Mouse (Mus musculus) kidney, embryonic 15.5 days (tissue): ENCODE measurements at regions not wholly inside any gene's neighbourhood (a gene's known extent, or its start where the extent isn't known, plus 50 kb on each side); places are given as distances from the start of the nearest gene placed in this dataset.
A peak's percentile ranks its signal among the peaks of the same experiment; 100 is the strongest.

ENCODE experiments used
- ATAC-seq: fragments of 200-750 bp; cut with Nextera tagmentation; replicated peaks from 2 replicates; pipeline ENCODE4 v1.8.0; 2017; ENCODE audit warnings: moderate TSS enrichment; ENCODE audit not compliant: low FRiP score
- H3K27ac ChIP-seq: fragments of 300-500 bp; sonication (generic); 2 replicates; pipeline ENCODE4 v1.5.1; 2015; ENCODE audit warnings: mild to moderate bottlenecking, inconsistent platforms
- H3K27me3 ChIP-seq: fragments of 300-500 bp; sonication (generic); 2 replicates; pipeline ENCODE4 v1.6.1; 2015; ENCODE audit warnings: inconsistent platforms
- H3K36me3 ChIP-seq: fragments of 300-500 bp; sonication (generic); 2 replicates; pipeline ENCODE4 v1.6.1; 2015; ENCODE audit warnings: inconsistent platforms
- H3K4me1 ChIP-seq: fragments of 300-500 bp; sonication (generic); 2 replicates; pipeline ENCODE4 v1.6.1; 2015; ENCODE audit warnings: inconsistent platforms
- H3K4me2 ChIP-seq: fragments of 300-500 bp; sonication (generic); 2 replicates; pipeline ENCODE4 v1.6.1; 2015; ENCODE audit warnings: moderate library complexity, mild to moderate bottlenecking, inconsistent platforms
- H3K4me3 ChIP-seq: fragments of 300-500 bp; sonication (generic); replicated peaks from 2 replicates; pipeline ENCODE4 v1.5.1; 2015; ENCODE audit warnings: mild to moderate bottlenecking, inconsistent platforms
- H3K9ac ChIP-seq: fragments of 300-500 bp; sonication (generic); 2 replicates; pipeline ENCODE4 v1.6.1; 2015; ENCODE audit warnings: mild to moderate bottlenecking, inconsistent platforms
- H3K9me3 ChIP-seq: fragments of 300-500 bp; sonication (generic); replicated peaks from 2 replicates; pipeline ENCODE4 v1.6.1; 2016; ENCODE audit warnings: inconsistent platforms
- WGBS: fragments of 180-500 bp; shearing (Covaris S2); methylation state at CpG from one replicate; pipeline ENCODE4 v1.1.7; 2015; ENCODE audit warnings: mixed read lengths; 5-methylcytosine and 5-hydroxymethylcytosine counted together

DNA sequence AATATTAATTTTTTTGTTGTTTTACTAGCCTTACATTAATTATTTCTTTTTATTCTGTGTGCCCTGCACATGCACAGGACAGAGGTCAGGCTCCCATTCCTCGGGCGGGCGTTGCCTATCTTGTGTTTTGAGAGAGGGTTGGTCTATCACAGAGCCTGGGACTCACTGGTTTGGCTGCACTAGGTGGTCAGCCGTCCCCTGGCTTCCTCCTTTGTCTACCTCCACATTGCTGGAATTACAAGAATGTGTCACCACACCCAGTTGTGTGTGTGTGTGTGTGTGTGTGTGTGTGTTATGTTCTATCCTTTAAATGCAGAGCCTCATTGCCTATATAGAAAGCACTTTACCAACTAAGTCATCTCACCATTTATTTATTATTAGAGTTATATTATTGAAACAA, 478.5 kb downstream of the Zfp704 start:
- 78% methylated on average over 4 of the region's 4 CpGs for WGBS
- no peaks in the 10 kb centered on the region for H3K36me3 ChIP-seq
- H3K27ac ChIP-seq = no peak overlapping the region
- no peaks in the 10 kb centered on the region for H3K9me3 ChIP-seq
- no peak overlapping the region for H3K4me2 ChIP-seq
- no peak for ATAC-seq
- no peak overlapping the region for H3K4me3 ChIP-seq
- no peak overlapping the region for H3K9ac ChIP-seq
- 0 out of 2 replicates have a peak, but pooled peaks cover 4% of the 10 kb centered on the region for H3K4me1 ChIP-seq
- no peaks in the 10 kb centered on the region for H3K27me3 ChIP-seq

DNA sequence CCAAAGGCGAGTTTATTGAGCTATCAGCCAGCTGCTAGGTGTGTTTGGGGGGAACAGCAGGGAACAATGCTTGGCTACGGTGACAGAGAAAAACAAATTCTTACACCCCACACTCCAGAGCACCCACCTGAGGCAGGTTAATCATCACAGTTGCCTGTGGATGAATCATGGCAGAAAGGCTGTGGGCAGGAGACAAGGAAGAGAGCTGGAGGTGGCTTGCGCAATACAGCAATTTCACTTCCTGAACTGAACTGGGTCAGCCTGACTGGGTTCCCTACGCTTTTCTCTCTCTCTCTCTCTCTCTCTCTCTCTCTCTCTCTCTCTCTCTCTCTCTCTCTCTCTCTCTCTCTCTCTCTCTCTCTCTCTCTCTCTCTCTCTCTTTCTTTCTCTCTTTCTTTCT, 481.5 kb downstream of the Zfp704 start:
- ATAC-seq = no peak
- no peak overlapping the region for H3K4me3 ChIP-seq
- WGBS = 59% methylated on average over 4 of the region's 4 CpGs
- H3K27me3 ChIP-seq = no peaks in the 10 kb centered on the region
- no peaks in the 10 kb centered on the region for H3K36me3 ChIP-seq
- H3K9me3 ChIP-seq = no peaks in the 10 kb centered on the region
- H3K9ac ChIP-seq = no peak overlapping the region
- H3K27ac ChIP-seq = no peak overlapping the region
- H3K4me2 ChIP-seq = no peak overlapping the region
- H3K4me1 ChIP-seq = 0 out of 2 replicates have a peak, but pooled peaks cover 4% of the 10 kb centered on the region

DNA sequence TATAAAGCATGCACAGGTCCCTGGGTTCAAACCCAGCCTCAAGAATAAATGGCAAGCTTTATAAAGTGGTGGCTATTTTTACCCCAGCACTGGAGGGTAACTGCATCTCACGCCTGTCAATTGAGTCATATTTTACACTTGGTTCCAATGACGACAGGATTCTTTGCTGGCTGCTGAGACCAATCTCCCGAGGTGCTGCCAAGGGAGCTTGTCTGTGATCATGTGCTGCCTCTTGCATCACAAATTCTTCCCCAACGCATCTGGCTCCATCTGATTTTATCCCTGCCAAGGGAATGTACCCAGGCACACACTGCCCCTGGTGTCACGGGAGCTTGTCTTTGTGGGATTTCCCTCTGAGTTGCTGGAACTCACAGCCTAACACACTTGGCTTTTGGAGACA, 486.8 kb downstream of the Zfp704 start:
- Histone ChIP-seq H3K27me3 (no peaks in the 10 kb centered on the region), H3K27ac (no peak overlapping the region), H3K4me1 (no peaks in the 10 kb centered on the region), H3K4me3 (no peak overlapping the region), H3K9me3 (no peaks in the 10 kb centered on the region), H3K4me2 (no peak overlapping the region), H3K36me3 (no peaks in the 10 kb centered on the region), H3K9ac (no peak overlapping the region)
- WGBS = 48% methylated on average over 5 of the region's 5 CpGs
- no peak for ATAC-seq

DNA sequence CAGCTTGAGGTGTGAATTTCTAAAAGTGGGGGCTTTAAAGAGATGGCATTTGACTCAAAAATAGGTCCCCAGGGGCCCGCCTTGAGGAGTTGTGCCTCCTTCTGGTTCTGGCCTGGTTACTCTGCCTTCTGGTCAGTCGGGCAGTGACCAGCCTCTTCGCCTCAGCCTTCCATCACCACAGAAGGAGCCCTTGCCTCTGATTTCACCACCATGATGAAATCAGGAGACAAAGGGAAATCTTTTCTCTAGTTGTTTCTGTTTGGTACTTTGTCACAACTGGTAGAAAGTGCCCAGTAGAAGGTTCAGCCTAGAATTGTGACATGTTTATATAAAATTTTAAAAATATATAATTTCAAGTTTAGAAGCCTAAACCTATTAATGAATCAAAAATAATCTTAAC, 492.0 kb downstream of the Zfp704 start:
- Histone ChIP-seq H3K4me1 (no peaks in the 10 kb centered on the region), H3K4me3 (no peak overlapping the region), H3K9ac (no peak overlapping the region), H3K27me3 (no peaks in the 10 kb centered on the region), H3K9me3 (no peaks in the 10 kb centered on the region), H3K4me2 (no peak overlapping the region), H3K27ac (no peak overlapping the region), H3K36me3 (no peaks in the 10 kb centered on the region)
- ATAC-seq = no peak
- WGBS = 88% methylated on average over 3 of the region's 3 CpGs

DNA sequence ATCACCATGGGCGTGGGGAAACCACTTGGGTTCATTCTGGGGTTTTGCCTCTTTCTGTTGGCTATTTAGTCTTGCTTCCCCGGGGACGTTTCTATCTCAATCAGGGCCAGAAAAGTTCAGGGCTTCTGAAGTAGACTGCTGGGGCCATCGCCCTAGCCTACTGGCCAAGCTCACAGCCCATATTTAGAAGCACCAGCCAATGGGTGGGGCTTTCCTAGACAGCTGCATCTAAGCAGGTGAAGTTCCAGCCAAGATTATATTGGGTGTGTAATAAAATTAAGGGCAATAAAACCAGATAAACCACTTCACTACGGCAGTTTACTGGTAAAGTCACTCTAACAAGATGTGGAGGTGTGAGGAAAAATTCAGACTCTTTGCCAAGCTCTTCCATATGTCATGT, 496.5 kb downstream of the Zfp704 start:
- H3K4me1 ChIP-seq = peaks cover 24% of the 10 kb centered on the region
- 69% methylated on average over 5 of the region's 5 CpGs for WGBS
- no peak overlapping the region for H3K9ac ChIP-seq
- no peaks in the 10 kb centered on the region for H3K27me3 ChIP-seq
- no peaks in the 10 kb centered on the region for H3K36me3 ChIP-seq
- H3K9me3 ChIP-seq = no peaks in the 10 kb centered on the region
- no peak for ATAC-seq
- H3K4me2 ChIP-seq = no peak overlapping the region
- no peak overlapping the region for H3K27ac ChIP-seq
- H3K4me3 ChIP-seq = no peak overlapping the region

DNA sequence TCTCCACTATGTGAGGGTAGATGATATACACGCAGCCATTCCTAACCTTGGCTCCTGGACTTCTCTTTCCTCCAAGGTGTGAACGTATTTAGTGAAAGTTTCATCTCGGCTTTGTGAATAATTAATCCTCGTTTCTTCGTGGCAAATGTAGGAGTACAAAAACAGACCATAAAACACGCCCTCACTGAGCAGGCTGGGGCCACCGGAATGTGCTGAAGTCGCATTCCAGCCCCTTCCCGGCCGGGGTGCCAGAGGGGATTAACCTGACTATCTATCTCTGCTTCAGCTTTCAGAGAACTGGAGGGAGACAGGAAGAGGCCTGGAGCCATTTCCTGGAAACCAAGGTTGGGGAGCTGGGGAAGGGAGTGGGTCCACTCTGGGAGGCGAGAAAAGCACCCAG, 499.1 kb downstream of the Zfp704 start:
- Histone ChIP-seq H3K9me3 (no peaks in the 10 kb centered on the region), H3K4me1 (peaks cover 27% of the 10 kb centered on the region), H3K9ac (no peak overlapping the region), H3K27ac (peak overlapping the region; percentile 81), H3K4me2 (0 out of 2 replicates have a peak overlapping the region, but pooled peaks have one; percentile 1), H3K27me3 (no peaks in the 10 kb centered on the region), H3K36me3 (no peaks in the 10 kb centered on the region), H3K4me3 (no peak overlapping the region)
- WGBS = 6% methylated on average over 11 of the region's 11 CpGs
- peak; percentile 80 for ATAC-seq

DNA sequence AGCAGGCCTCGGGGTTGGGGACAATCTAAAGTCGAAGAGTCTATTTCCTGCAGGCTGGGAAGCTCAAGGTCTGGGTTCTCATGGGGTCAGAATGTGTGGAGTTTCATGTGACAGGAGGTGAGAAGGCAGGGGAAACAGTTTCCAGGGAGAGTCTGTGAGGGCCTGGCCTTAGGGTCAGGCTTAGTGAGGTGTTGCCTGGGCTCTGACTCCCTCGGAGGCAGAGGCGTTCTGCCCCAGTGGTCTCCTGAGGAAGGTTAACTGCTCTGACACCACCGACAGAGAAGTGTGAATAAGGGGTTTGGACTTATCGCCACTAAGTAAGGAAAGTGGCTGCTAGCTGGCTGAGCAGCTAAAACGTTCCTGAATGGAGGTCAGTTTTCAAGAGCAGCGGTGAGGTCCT, 499.9 kb downstream of the Zfp704 start:
- H3K4me2 ChIP-seq = no peak overlapping the region
- H3K4me3 ChIP-seq = no peak overlapping the region
- 14% methylated on average over 8 of the region's 8 CpGs for WGBS
- peaks cover 34% of the 10 kb centered on the region for H3K4me1 ChIP-seq
- H3K9ac ChIP-seq = no peak overlapping the region
- H3K27me3 ChIP-seq = no peaks in the 10 kb centered on the region
- H3K9me3 ChIP-seq = no peaks in the 10 kb centered on the region
- no peaks in the 10 kb centered on the region for H3K36me3 ChIP-seq
- peak; percentile 91 for ATAC-seq
- H3K27ac ChIP-seq = peak overlapping the region; percentile 81

DNA sequence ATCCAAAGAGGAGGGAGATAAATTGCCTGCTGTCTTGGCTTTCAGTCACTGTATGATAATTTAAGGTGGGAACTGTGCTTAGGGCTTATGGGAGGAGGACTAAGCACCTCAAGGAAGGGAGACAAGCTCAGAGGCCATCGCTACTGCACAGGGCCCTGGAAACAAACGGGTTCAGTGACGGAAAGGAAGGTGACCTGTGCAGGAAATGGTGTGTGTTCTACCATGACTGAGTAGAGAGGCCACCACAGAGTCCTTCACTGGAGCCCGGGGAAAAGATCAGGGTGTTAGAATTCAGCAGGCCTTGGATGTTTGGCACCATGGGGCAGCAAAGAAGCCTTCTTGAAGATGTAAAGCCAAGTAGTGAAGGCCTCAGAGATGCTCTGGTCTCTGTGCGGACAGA, 500.4 kb downstream of the Zfp704 start:
- Histone ChIP-seq H3K36me3 (no peaks in the 10 kb centered on the region), H3K27ac (peak overlapping the region; percentile 81), H3K9me3 (no peaks in the 10 kb centered on the region), H3K27me3 (no peaks in the 10 kb centered on the region), H3K9ac (no peak overlapping the region), H3K4me1 (peaks cover 35% of the 10 kb centered on the region), H3K4me2 (no peak overlapping the region), H3K4me3 (no peak overlapping the region)
- peak; percentile 55 for ATAC-seq
- 46% methylated on average over 5 of the region's 5 CpGs for WGBS

DNA sequence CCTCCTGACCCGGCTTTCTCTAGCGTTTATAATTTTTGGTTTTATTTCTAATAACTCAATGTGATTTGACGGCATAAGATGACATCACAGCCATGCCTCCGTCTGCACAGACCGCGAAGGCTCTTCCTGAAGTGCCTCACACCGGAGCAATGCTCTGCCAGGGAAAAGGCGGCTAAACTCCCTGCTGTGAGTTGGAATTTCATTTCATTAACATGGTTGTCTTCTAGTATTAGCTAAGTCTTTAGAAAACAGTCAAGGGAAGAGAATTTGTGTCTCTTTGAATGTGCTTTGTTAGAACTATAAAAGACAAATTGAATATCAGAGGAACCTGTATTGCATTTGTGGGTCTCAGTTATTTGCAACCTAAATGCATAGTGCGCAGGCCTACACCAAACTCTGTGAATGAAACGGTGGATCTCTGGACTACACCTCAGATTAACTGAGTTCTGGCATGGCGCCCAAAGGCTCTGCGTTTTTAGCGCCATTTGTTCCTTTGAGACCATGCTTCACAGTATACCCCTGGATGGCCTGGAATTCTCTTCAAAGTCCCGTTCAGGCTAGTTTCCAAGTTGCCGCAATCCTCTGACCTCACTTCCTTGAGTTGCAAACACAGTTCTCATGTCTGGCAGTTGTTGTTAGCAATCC, 502.0 kb downstream of the Zfp704 start:
- Histone ChIP-seq H3K9ac (no peak overlapping the region), H3K4me3 (no peak overlapping the region), H3K36me3 (no peaks in the 10 kb centered on the region), H3K27me3 (no peaks in the 10 kb centered on the region), H3K4me2 (no peak overlapping the region), H3K4me1 (peaks cover 35% of the 10 kb centered on the region), H3K9me3 (no peaks in the 10 kb centered on the region), H3K27ac (no peak overlapping the region)
- WGBS = 83% methylated on average over 15 of the region's 15 CpGs
- no peak for ATAC-seq

DNA sequence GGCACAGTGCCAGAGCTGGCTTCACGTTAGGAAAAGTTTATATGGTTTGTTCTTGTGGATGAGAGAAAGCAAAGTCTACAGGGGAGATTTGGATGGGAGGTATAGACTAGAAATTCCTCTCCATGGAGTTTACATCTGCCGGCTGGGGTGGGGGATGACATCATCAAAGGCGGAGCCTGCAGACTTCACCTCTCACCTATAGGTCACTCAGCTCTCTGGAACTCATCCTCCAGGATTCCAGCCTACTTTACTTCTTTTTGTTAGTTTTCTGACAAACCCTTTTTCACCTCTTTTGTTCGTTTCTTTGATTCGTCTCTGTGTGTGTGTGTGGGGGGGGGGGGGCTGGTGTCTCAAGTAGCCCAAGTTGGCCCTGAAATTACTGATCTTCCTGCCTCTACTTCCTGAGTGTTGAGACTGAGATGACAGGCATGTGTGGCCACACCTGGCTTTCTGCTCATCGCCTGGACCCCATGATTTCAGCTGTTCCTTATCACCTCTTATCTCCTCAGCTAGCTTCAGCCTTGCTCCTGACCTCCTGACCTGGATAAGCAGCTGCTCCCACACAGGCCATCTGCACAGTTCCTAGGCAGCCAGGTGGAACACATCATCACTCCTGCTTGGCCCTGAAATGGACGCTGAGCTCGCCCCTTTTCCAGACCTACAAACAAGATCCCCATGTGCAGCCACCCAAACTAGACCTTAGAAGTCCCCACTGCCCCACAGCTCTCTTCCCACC, 504.5 kb downstream of the Zfp704 start:
- no peak for ATAC-seq

DNA sequence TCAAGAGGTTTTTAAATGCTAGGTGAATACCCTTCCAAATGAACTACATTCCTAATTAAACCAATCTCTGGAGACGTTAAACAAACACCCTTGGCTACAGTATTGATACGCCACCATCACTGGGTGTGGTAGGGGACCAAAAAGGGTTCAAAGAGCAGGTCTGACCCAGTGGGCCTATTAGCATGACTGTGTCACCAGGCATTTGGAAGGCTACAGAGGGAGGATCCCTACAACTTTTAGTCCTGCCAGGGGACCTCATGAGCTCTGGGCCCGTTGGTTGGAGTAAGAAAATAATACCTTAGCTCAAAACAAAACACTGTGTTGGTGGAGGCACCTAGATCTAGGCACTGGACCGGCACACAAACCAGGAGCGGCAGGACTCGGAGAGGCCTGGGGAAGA, 506.4 kb downstream of the Zfp704 start:
- Histone ChIP-seq H3K27me3 (no peaks in the 10 kb centered on the region), H3K4me1 (peaks cover 15% of the 10 kb centered on the region), H3K27ac (no peak overlapping the region), H3K4me3 (no peak overlapping the region), H3K9ac (no peak overlapping the region), H3K36me3 (no peaks in the 10 kb centered on the region), H3K4me2 (no peak overlapping the region), H3K9me3 (no peaks in the 10 kb centered on the region)
- no peak for ATAC-seq
- WGBS = 80% methylated on average over 6 of the region's 6 CpGs

More for the DNA sequence above, 504.5 kb downstream of the Zfp704 start:
- Histone ChIP-seq H3K27ac (no peak overlapping the region), H3K9ac (no peak overlapping the region), H3K36me3 (no peaks in the 10 kb centered on the region), H3K4me1 (peaks cover 30% of the 10 kb centered on the region), H3K27me3 (no peaks in the 10 kb centered on the region), H3K4me3 (no peak overlapping the region), H3K9me3 (no peaks in the 10 kb centered on the region), H3K4me2 (no peak overlapping the region)
- 39% methylated on average over 8 of the region's 8 CpGs for WGBS

DNA sequence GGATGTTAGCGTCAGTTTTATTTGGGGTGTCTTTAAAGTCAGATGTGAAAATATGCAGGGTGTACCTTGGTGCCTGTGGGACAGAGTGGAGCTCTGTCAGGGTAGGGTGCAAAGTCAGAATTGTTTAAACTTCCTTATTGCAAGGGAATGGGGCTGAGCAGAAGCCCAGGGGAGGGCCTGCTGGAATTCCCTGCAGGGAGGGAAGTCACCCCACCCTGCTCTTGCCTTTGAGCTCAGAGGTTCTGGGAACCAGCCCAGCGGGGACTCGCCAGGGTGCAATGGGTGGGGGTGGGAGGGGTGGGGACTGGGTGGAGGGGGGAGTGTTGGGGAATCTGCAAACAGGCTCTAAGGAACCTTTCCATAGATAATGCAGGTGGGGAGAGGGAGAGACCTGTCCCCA, 508.6 kb downstream of the Zfp704 start:
- Histone ChIP-seq H3K9ac (no peak overlapping the region), H3K36me3 (no peaks in the 10 kb centered on the region), H3K4me1 (peaks cover 15% of the 10 kb centered on the region), H3K4me3 (no peak overlapping the region), H3K4me2 (no peak overlapping the region), H3K9me3 (no peaks in the 10 kb centered on the region), H3K27ac (no peak overlapping the region), H3K27me3 (no peaks in the 10 kb centered on the region)
- WGBS = 54% methylated on average over 3 of the region's 3 CpGs
- no peak for ATAC-seq
